Mouse (Mus musculus): ENCODE measurements around the gene Hoxa3. TPM values are rescaled to one million over a fixed set of nuclear protein-coding genes. Genes with fewer than 3 reads are reported as not detected.

The Hoxa3 gene
- polyA plus RNA-seq, 1 experiment from 2014 or later, result 8.2 TPM

DNA sequence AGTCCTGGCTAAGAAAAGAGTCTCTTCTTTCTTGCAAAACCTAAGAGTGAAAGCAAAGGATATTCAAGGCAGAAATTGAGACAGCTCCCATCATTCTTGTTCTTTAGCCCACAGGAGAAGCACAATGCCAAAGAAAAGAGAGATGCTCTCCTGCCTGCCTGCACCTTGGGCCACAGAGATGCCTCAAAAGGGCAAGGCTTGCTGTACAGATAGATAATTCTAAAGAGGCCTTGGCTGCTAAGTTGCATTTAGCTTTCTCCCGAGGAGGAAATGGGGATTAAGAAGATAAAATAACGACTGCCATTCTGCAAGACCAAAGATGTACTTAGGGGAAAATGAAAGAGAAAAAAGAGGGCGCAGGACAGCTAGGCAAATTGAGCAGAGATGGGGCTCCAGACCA is 33.8 kb upstream of the Hoxa3 start:
- peak overlapping the region; percentile 78 for H3K4me2 ChIP-seq (replicated peaks; ENCODE audit: low read depth, low read length)
- peak overlapping the region; percentile 96 for H3K27ac ChIP-seq (ENCODE audit: low read length)

DNA sequence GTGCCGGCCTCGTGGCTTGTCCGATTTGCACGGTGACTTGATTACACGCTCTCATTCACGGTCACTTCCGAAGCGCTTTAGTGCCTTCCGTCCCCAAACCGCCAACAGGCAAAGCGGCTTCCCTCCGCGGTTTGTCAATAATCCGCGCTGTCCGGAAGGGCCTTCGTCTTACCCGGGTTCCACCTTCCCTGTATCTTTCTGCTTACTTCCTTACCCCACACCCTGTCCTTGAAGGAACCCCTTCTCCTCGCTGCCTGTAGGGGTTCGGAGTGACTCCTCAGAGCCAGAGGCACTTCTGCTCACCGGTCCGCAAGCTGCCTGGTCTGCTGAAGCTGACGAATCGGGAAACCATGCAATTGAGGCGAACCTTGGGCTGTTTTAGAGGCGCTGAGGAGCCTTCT is 33.3 kb upstream of the Hoxa3 start:
- Histone ChIP-seq H3K27ac (ENCODE audit: low read length) (peak overlapping the region; percentile 96), H3K9ac (replicated peaks; ENCODE audit: low read length) (peak overlapping the region; percentile 98), H3K36me3 (ENCODE audit: insufficient read depth, low read length) (peaks cover 3% of the 10 kb centered on the region; the same call in 1 of the 2 replicates), H3K4me3 (ENCODE audit: low read length) (peak overlapping the region; percentile 80), H3K9me3 (ENCODE audit: low read length) (no peaks in the 10 kb centered on the region), H3K4me1 (ENCODE audit: insufficient read depth, low read length) (peaks cover 36% of the 10 kb centered on the region), H3K4me2 (replicated peaks; ENCODE audit: low read depth, low read length) (peak overlapping the region; percentile 78), H3K27me3 (ENCODE audit: insufficient read depth, low read length) (peaks cover 14% of the 10 kb centered on the region; the same call in 1 of the 2 replicates)
- 0 out of 2 replicates have a peak, but pooled peaks have one; percentile 21 for ATAC-seq (ENCODE audit: low FRiP score, low TSS enrichment)
- WGBS, result under 1% methylated on average over 26 of the region's 26 CpGs

More for the DNA sequence above, 33.8 kb upstream of the Hoxa3 start:
- Histone ChIP-seq H3K27me3 (ENCODE audit: insufficient read depth, low read length) (peaks cover 19% of the 10 kb centered on the region), H3K9ac (replicated peaks; ENCODE audit: low read length) (peak overlapping the region; percentile 98), H3K4me1 (ENCODE audit: insufficient read depth, low read length) (peaks cover 31% of the 10 kb centered on the region), H3K36me3 (ENCODE audit: insufficient read depth, low read length) (peaks cover 3% of the 10 kb centered on the region; the same call in 1 of the 2 replicates), H3K9me3 (ENCODE audit: low read length) (no peaks in the 10 kb centered on the region), H3K4me3 (ENCODE audit: low read length) (peak overlapping the region; percentile 80)
- ATAC-seq (ENCODE audit: low FRiP score, low TSS enrichment), result no peak
- 9% methylated on average over 3 of the region's 3 CpGs for WGBS

DNA sequence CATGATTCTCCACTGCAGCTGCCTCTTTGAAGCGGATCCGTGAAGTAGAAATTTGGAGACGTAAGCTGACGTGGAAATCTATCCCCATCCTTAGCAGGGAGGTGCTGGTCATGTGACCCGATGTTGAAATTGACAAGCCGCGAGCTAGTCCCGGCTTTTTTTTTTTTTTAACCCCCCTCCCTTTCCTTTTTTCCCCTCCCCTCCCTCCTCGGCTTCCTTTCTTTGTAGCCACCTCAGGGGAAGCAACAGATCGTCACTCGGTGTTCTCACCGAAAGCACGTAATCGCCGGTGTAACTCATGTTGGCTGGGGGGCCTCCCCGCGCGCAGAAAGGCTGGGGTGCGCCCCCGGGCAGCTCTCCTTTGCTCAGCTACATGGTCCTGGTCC is 32.6 kb upstream of the Hoxa3 start, which contains the start of gene Hoxa11:
Hoxa11 (minus strand) TSS at position 54 of the 386 bp plus-strand sequence.
- Histone ChIP-seq H3K4me1 (ENCODE audit: insufficient read depth, low read length) (peaks cover 42% of the 10 kb centered on the region), H3K4me2 (replicated peaks; ENCODE audit: low read depth, low read length) (peak within 1 kb of the TSS; percentile 78), H3K4me3 (ENCODE audit: low read length) (peak within 1 kb of the TSS; percentile 80), H3K27me3 (ENCODE audit: insufficient read depth, low read length) (0 out of 2 replicates have a peak, but pooled peaks cover 9% of the 10 kb centered on the region), H3K36me3 (ENCODE audit: insufficient read depth, low read length) (peaks cover 3% of the 10 kb centered on the region; the same call in 1 of the 2 replicates), H3K9ac (replicated peaks; ENCODE audit: low read length) (peak within 1 kb of the TSS; percentile 98), H3K27ac (ENCODE audit: low read length) (peak within 1 kb of the TSS; percentile 96), H3K9me3 (ENCODE audit: low read length) (no peaks in the 10 kb centered on the region)
- 0% methylated on average over 20 of the region's 20 CpGs for whole genome bisulfite sequencing
- peak; percentile 44; the same call in 1 of the 2 replicates for ATAC-seq (ENCODE audit: low FRiP score, low TSS enrichment)

DNA sequence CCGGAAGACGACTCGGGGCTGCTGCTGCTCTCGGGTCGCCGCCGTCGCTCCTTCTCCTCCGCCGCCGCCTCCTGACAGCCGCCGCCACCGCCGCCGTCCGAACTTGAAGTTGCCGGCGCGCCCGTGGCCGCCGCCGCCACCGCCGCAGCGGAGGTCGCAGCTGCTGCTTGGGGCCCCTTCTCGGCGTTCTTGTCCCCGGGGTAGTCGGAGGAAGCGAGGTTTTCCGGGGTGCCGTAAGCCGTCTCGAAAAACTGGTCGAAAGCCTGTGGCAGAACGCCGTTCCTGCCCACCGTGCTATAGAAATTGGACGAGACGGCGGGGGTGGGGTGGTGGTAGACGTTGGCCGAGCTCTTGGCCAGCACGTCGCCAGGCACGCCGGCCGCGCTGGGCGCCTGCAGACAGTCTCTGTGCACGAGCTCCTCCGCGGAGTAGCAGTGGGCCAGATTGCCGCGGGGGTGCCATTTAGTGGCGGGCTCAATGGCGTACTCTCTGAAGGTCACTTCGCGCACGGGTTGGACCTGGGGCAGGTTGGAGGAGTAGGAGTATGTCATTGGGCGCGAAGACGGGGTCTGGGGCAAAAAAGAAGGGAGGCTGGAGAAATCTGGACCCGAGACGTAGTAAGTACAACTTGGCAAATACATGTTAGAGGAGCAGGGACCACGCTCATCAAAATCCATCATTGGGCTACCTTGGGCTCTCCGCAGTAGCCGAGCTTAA is 32.1 kb upstream of the Hoxa3 start:
- Histone ChIP-seq H3K4me3 (ENCODE audit: low read length) (peak overlapping the region; percentile 80), H3K4me2 (replicated peaks; ENCODE audit: low read depth, low read length) (peak overlapping the region; percentile 78), H3K27me3 (ENCODE audit: insufficient read depth, low read length) (0 out of 2 replicates have a peak, but pooled peaks cover 6% of the 10 kb centered on the region), H3K36me3 (ENCODE audit: insufficient read depth, low read length) (peaks cover 3% of the 10 kb centered on the region; the same call in 1 of the 2 replicates), H3K9me3 (ENCODE audit: low read length) (no peaks in the 10 kb centered on the region), H3K4me1 (ENCODE audit: insufficient read depth, low read length) (peaks cover 44% of the 10 kb centered on the region), H3K27ac (ENCODE audit: low read length) (peak overlapping the region; percentile 96), H3K9ac (replicated peaks; ENCODE audit: low read length) (peak overlapping the region; percentile 98)
- peak; percentile 17; the same call in 1 of the 2 replicates for ATAC-seq (ENCODE audit: low FRiP score, low TSS enrichment)
- WGBS, result under 1% methylated on average over 71 of the region's 71 CpGs

DNA sequence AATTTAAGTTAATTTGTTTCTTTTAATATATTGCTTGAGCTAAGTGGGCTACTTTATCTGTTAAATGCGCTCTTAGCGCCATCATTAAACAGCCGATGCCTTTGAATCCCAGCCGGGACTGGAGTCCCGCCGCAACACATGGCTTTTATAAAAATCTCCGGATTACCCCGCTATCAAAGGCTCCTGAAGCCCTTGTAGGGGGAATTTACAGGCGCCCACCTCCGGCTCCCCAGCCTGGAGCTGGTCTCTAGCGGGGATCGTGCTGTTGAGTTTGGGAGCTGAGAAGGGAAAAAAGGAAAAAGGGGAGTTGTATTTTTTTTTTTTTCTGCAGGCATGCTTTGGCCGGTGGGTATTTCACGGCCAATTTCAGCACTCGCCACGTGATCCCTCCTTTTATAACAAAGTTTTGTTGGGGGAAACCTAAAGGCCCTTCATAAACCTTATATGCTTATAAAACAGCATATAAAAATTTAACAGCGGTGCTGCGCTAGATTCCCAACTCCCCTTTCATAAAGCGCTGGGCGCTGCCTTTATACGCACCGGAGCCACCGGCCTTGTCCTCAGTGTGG is 31.4 kb upstream of the Hoxa3 start:
- no peak for ATAC-seq (ENCODE audit: low FRiP score, low TSS enrichment)
- no peaks in the 10 kb centered on the region; the same call in 1 of the 2 replicates for H3K36me3 ChIP-seq (ENCODE audit: insufficient read depth, low read length)
- H3K27ac ChIP-seq (ENCODE audit: low read length), result peak overlapping the region; percentile 96
- no peaks in the 10 kb centered on the region for H3K9me3 ChIP-seq (ENCODE audit: low read length)
- 0 out of 2 replicates have a peak, but pooled peaks cover 6% of the 10 kb centered on the region for H3K27me3 ChIP-seq (ENCODE audit: insufficient read depth, low read length)
- H3K4me2 ChIP-seq (replicated peaks; ENCODE audit: low read depth, low read length), result peak overlapping the region; percentile 78
- peaks cover 38% of the 10 kb centered on the region for H3K4me1 ChIP-seq (ENCODE audit: insufficient read depth, low read length)
- H3K9ac ChIP-seq (replicated peaks; ENCODE audit: low read length), result peak overlapping the region; percentile 98
- 3% methylated on average over 23 of the region's 23 CpGs for WGBS
- peak overlapping the region; percentile 80 for H3K4me3 ChIP-seq (ENCODE audit: low read length)

DNA sequence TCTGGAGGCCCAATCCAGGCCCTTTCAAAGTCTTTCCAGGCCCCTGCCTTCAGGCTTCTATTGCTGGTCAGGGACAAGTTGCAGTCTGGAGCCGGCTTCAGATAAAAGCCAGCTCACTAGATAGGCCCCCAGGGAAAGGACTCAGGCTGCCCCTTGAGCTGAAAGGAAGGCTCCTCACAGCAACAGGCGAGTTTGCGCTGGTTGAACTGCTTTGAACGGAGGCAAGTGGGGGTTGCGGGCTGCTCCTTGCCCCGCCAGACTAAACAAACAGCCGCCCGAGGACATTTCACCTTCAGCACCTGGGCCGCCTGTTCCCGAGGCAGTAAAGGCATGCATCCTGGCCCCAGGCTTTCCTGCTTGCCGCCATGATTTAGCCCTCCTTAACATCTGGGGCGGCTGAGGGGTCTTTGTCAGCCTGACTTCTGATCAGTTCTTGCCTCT is 30.6 kb upstream of the Hoxa3 start:
- Histone ChIP-seq H3K9ac (replicated peaks; ENCODE audit: low read length) (peak overlapping the region; percentile 98), H3K9me3 (ENCODE audit: low read length) (no peaks in the 10 kb centered on the region), H3K27ac (ENCODE audit: low read length) (peak overlapping the region; percentile 96), H3K4me3 (ENCODE audit: low read length) (peak overlapping the region; percentile 80), H3K27me3 (ENCODE audit: insufficient read depth, low read length) (0 out of 2 replicates have a peak, but pooled peaks cover 6% of the 10 kb centered on the region), H3K4me2 (replicated peaks; ENCODE audit: low read depth, low read length) (peak overlapping the region; percentile 78), H3K4me1 (ENCODE audit: insufficient read depth, low read length) (peaks cover 30% of the 10 kb centered on the region), H3K36me3 (ENCODE audit: insufficient read depth, low read length) (no peaks in the 10 kb centered on the region; the same call in 1 of the 2 replicates)
- WGBS, result 7% methylated on average over 12 of the region's 12 CpGs
- ATAC-seq (ENCODE audit: low FRiP score, low TSS enrichment), result no peak

DNA sequence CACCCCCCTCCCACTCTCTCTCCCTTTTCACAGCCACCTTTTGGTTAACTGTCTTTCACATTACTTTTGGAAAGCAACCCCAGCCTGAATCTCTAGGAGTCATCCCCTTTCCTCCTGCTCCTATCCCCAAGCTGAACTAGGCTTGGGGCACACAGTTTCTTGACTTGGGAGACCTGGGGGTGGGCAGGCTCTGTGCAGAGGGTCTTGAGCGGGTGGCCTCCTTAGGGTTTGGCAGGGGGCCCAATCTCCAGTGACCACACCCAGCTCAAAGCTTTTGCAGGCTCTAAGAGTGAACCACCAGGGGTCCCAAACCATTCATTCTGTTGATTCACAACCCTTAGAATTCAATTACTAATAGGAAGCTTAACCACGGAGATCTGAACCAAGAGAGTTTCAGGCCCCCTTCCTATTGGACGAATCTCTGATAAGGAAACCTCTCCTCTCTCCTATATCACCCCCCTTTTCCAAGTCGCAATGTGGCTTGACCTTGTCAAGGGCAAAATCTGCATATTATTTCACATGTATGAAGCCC is 29.7 kb upstream of the Hoxa3 start:
- peak overlapping the region; percentile 78 for H3K4me2 ChIP-seq (replicated peaks; ENCODE audit: low read depth, low read length)
- H3K36me3 ChIP-seq (ENCODE audit: insufficient read depth, low read length), result no peaks in the 10 kb centered on the region; the same call in 1 of the 2 replicates
- no peak for ATAC-seq (ENCODE audit: low FRiP score, low TSS enrichment)
- no peaks in the 10 kb centered on the region for H3K9me3 ChIP-seq (ENCODE audit: low read length)
- H3K9ac ChIP-seq (replicated peaks; ENCODE audit: low read length), result peak overlapping the region; percentile 98
- peaks cover 23% of the 10 kb centered on the region for H3K4me1 ChIP-seq (ENCODE audit: insufficient read depth, low read length)
- WGBS, result 20% methylated on average over 4 of the region's 4 CpGs
- 0 out of 2 replicates have a peak, but pooled peaks cover 6% of the 10 kb centered on the region for H3K27me3 ChIP-seq (ENCODE audit: insufficient read depth, low read length)
- peak overlapping the region; percentile 96 for H3K27ac ChIP-seq (ENCODE audit: low read length)
- peak overlapping the region; percentile 80 for H3K4me3 ChIP-seq (ENCODE audit: low read length)

DNA sequence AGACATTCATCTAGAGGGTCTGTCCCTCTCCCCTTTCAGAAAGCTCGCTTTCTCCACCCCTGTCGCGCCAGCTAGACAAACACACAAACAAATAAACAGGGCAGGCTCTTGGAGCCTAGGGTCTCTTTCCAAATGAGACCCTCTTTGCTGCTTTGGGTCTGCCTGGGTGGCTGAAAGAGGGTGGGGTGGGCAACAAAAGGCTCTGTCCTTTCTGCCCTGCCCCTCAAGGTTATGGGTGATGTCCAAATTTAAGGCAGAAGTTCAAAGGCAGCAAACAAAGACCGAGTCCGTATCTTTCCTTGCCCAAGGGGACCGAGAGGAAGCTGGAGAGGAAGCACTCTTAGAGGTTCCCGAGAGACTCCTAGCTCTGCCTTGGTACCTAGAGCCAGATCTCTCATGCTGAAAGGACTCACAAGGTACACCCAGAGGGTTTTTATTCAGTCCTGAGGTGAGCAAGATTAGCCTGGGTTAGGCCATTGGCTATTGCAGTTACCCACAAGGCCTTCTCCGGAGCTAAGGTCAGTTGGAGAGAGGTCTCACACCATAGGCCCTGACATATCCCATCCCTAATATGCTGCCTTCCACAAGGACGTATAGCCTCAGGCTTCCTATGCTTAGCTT is 28.0 kb upstream of the Hoxa3 start:
- Histone ChIP-seq H3K4me2 (replicated peaks; ENCODE audit: low read depth, low read length) (peak overlapping the region; percentile 84), H3K9ac (replicated peaks; ENCODE audit: low read length) (peak overlapping the region; percentile 98), H3K4me3 (ENCODE audit: low read length) (peak overlapping the region; percentile 83), H3K36me3 (ENCODE audit: insufficient read depth, low read length) (no peaks in the 10 kb centered on the region; the same call in 1 of the 2 replicates), H3K9me3 (ENCODE audit: low read length) (no peaks in the 10 kb centered on the region), H3K4me1 (ENCODE audit: insufficient read depth, low read length) (peaks cover 32% of the 10 kb centered on the region), H3K27ac (ENCODE audit: low read length) (peak overlapping the region; percentile 99), H3K27me3 (ENCODE audit: insufficient read depth, low read length) (0 out of 2 replicates have a peak, but pooled peaks cover 3% of the 10 kb centered on the region)
- 0 out of 2 replicates have a peak, but pooled peaks have one; percentile 26 for ATAC-seq (ENCODE audit: low FRiP score, low TSS enrichment)
- 10% methylated on average over 9 of the region's 9 CpGs for WGBS

DNA sequence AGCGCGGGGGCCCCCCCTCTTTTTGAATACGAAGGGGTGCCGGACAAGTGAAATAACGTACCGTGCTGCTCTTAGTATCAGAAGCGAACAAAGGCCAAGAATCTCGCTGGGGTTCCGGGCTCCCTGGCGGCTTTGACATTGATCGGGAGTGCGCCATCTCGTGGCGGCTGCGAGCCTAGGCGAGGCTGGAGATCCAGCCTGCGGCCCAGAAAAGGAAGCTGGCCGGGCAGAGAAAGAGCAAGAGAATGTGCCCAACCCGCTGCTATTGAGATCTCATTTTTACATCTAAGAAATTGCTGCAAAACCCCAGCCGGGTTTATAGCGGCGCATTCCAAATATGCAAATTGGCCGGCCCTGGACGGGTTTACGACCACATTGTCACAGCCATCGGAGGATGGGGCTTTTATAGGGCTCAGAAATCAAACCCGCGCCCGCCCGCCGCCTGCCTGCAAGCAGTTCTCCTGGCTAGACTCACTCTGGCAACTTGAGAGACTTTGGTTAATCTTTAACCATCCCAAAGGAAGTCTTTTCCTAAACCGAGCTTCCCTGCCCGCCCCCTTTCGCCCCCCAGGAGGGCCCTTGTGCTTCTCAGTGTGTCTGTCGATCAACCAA is 27.4 kb upstream of the Hoxa3 start, which contains the start of gene Hoxa10:
Hoxa10 (minus strand) TSS at position 466 of the 612 bp plus-strand sequence.
- H3K9ac ChIP-seq (replicated peaks; ENCODE audit: low read length), result peak within 1 kb of the TSS; percentile 98
- H3K27ac ChIP-seq (ENCODE audit: low read length), result peak within 1 kb of the TSS; percentile 99
- no peaks in the 10 kb centered on the region; the same call in 1 of the 2 replicates for H3K36me3 ChIP-seq (ENCODE audit: insufficient read depth, low read length)
- 0 out of 2 replicates have a peak, but pooled peaks cover 3% of the 10 kb centered on the region for H3K27me3 ChIP-seq (ENCODE audit: insufficient read depth, low read length)
- H3K4me2 ChIP-seq (replicated peaks; ENCODE audit: low read depth, low read length), result peak within 1 kb of the TSS; percentile 84
- no peaks in the 10 kb centered on the region for H3K9me3 ChIP-seq (ENCODE audit: low read length)
- peak; percentile 74 for ATAC-seq (ENCODE audit: low FRiP score, low TSS enrichment)
- peaks cover 38% of the 10 kb centered on the region for H3K4me1 ChIP-seq (ENCODE audit: insufficient read depth, low read length)
- WGBS, result under 1% methylated on average over 35 of the region's 35 CpGs
- H3K4me3 ChIP-seq (ENCODE audit: low read length), result peak within 1 kb of the TSS; percentile 83
